In genomic region chr2:154437191-154437527, GRCm38 (mm10) we compare ENCODE assay signal across 8 mouse cellular contexts. TPM values are rescaled to one million over a fixed set of nuclear protein-coding genes. Genes with fewer than 3 reads are reported as not detected.
DNase-seq lines count a peak whose midpoint lies in the region; ATAC-seq and TF ChIP-seq lines count a peak whose summit lies in the region.

No protein-coding gene starts in this region.

- no peaks in the 10 kb centered on the region for H3K27me3 ChIP-seq in lung, embryonic 14.5 days (ENCODE audit: insufficient read depth, low read length)
- no peaks in the 10 kb centered on the region for H3K27me3 ChIP-seq in embryonic facial prominence, embryonic 14.5 days (replicated peaks; ENCODE audit: control insufficient read depth, insufficient read depth, low read length)
- no peaks in the 10 kb centered on the region for H3K27me3 ChIP-seq in intestine, embryonic 16.5 days (replicated peaks; ENCODE audit: control insufficient read depth, insufficient read depth, low read length)
- H3K27me3 ChIP-seq in neural tube, embryonic 13.5 days = no peaks in the 10 kb centered on the region

- no peaks in the 10 kb centered on the region for H3K9me3 ChIP-seq in lung, embryonic 14.5 days (ENCODE audit: low read depth, low read length)
- H3K9me3 ChIP-seq in embryonic facial prominence, embryonic 14.5 days (ENCODE audit: control insufficient read depth, low read length) = no peaks in the 10 kb centered on the region
- H3K9me3 ChIP-seq in intestine, embryonic 16.5 days (ENCODE audit: control insufficient read depth, low read length) = no peaks in the 10 kb centered on the region
- no peaks in the 10 kb centered on the region for H3K9me3 ChIP-seq in neural tube, embryonic 13.5 days

- 0 out of 2 replicates have a peak, but pooled peaks cover 3% of the 10 kb centered on the region for H3K4me1 ChIP-seq in lung, embryonic 14.5 days (ENCODE audit: insufficient read depth)
- H3K4me1 ChIP-seq in embryonic facial prominence, embryonic 14.5 days (ENCODE audit: control insufficient read depth, insufficient read depth, low read length) = peaks cover 18% of the 10 kb centered on the region
- peaks cover 12% of the 10 kb centered on the region for H3K4me1 ChIP-seq in intestine, embryonic 16.5 days (ENCODE audit: control insufficient read depth, insufficient read depth, low read length)
- H3K4me1 ChIP-seq in neural tube, embryonic 13.5 days (replicated peaks) = peaks cover 35% of the 10 kb centered on the region

- peak overlapping the region; percentile 97 for H3K9ac ChIP-seq in lung, embryonic 14.5 days
- peak overlapping the region; percentile 98 for H3K9ac ChIP-seq in embryonic facial prominence, embryonic 14.5 days (ENCODE audit: low read depth, low read length)
- H3K9ac ChIP-seq in intestine, embryonic 16.5 days (ENCODE audit: low read depth, low read length) = peak overlapping the region; percentile 100
- peak overlapping the region; percentile 96 for H3K9ac ChIP-seq in neural tube, embryonic 13.5 days

- peak overlapping the region; percentile 96 for H3K27ac ChIP-seq in lung, embryonic 14.5 days (ENCODE audit: low read depth)
- peak overlapping the region; percentile 96 for H3K27ac ChIP-seq in embryonic facial prominence, embryonic 14.5 days (replicated peaks; ENCODE audit: low read depth, low read length)
- H3K27ac ChIP-seq in intestine, embryonic 16.5 days (ENCODE audit: low read length) = peak overlapping the region; percentile 95
- H3K27ac ChIP-seq in neural tube, embryonic 13.5 days (replicated peaks) = peak overlapping the region; percentile 96

- peak overlapping the region; percentile 91 for H3K4me3 ChIP-seq in lung, embryonic 14.5 days (ENCODE audit: low read depth, low read length)
- peak overlapping the region; percentile 94 for H3K4me3 ChIP-seq in embryonic facial prominence, embryonic 14.5 days (ENCODE audit: low read depth, low read length)
- peak overlapping the region; percentile 98 for H3K4me3 ChIP-seq in intestine, embryonic 16.5 days (ENCODE audit: low read length)
- H3K4me3 ChIP-seq in neural tube, embryonic 13.5 days = peak overlapping the region; percentile 94

- no peak for ATAC-seq in lung, embryonic 14.5 days (ENCODE audit: insufficient read depth)
- ATAC-seq in embryonic facial prominence, embryonic 14.5 days (ENCODE audit: low read depth) = no peak
- ATAC-seq in intestine, embryonic 16.5 days = no peak
- ATAC-seq in neural tube, embryonic 13.5 days (ENCODE audit: low read depth) = no peak
- ATAC-seq in inflammation-experienced regulatory T-cells, adult 6 months = no peak

- WGBS in lung, embryonic 14.5 days = 11% methylated on average over 7 of the region's 7 CpGs
- 13% methylated on average over 7 of the region's 7 CpGs for WGBS in embryonic facial prominence, embryonic 14.5 days
- 9% methylated on average over 7 of the region's 7 CpGs for WGBS in intestine, embryonic 16.5 days
- 18% methylated on average over 7 of the region's 7 CpGs for WGBS in neural tube, embryonic 13.5 days

- no peak for TF ChIP-seq CTCF in lung, embryonic 14.5 days (IDR thresholded peaks at IDR 0.05; ENCODE audit: low read depth)

- intact Hi-C loops in gastrocnemius, postnatal 36 days (cut with DNase I) = loop anchor here (5.0 kb wide), 1 partner anchor 70 kb away; no protein-coding TSS in a partner anchor

- DNase-seq in lung, embryonic 14.5 days = no peak
- no peak for DNase-seq in lung, adult 18-20 months
- no peak for DNase-seq in embryonic facial prominence, embryonic 14.5 days (ENCODE audit: low spot score)
- DNase-seq in gastrocnemius, postnatal 36 days = no peak
- no peak for DNase-seq in spleen, postnatal 4 days (ENCODE audit: low spot score in 2 of 2)

- no peaks in the 10 kb centered on the region for H3K36me3 ChIP-seq in lung, embryonic 14.5 days (ENCODE audit: insufficient read depth)
- H3K36me3 ChIP-seq in embryonic facial prominence, embryonic 14.5 days (ENCODE audit: control insufficient read depth, insufficient read depth, low read length) = no peaks in the 10 kb centered on the region
- H3K36me3 ChIP-seq in intestine, embryonic 16.5 days (ENCODE audit: control insufficient read depth, insufficient read depth, low read length) = no peaks in the 10 kb centered on the region
- H3K36me3 ChIP-seq in neural tube, embryonic 13.5 days = no peaks in the 10 kb centered on the region

- peak overlapping the region; percentile 64 for H3K4me2 ChIP-seq in lung, embryonic 14.5 days
- peak overlapping the region; percentile 68 for H3K4me2 ChIP-seq in embryonic facial prominence, embryonic 14.5 days (ENCODE audit: low read depth, low read length)
- peak overlapping the region; percentile 53 for H3K4me2 ChIP-seq in intestine, embryonic 16.5 days (ENCODE audit: low read depth, low read length)
- H3K4me2 ChIP-seq in neural tube, embryonic 13.5 days = peak overlapping the region; percentile 70

RNA-seq across cellular contexts. Expression of gene Cbfa2t2, which starts 0.9 kb away (rescaled TPM):
- polyA plus RNA-seq in lung, embryonic 14.5 days (2014; fragmentation: Nextera tagmentation; extraction: Ambion mirVana) = 39.8 and 40.5 TPM in 2 replicates
- polyA plus RNA-seq in embryonic facial prominence, embryonic 14.5 days (2014; fragmentation: Nextera tagmentation; extraction: Ambion mirVana) = 31.3 and 31.5 TPM in 2 replicates
- 21.9 and 23.0 TPM in 2 replicates for polyA plus RNA-seq in intestine, embryonic 16.5 days (2015; fragmentation: Nextera tagmentation; extraction: Ambion mirVana)
- 49.4 and 50.8 TPM in 2 replicates for polyA plus RNA-seq in neural tube, embryonic 13.5 days (2015; fragmentation: Nextera tagmentation; extraction: Ambion mirVana)
- 10 to 100 TPM; 12.2 to 16.3 TPM for total RNA-seq in gastrocnemius, postnatal 36 days (2021)
- polyA plus RNA-seq in inflammation-experienced regulatory T-cells, adult 6 months (2017; shearing (Covaris generic)) = 10 to 100 TPM; 18.9 to 26.6 (median 25.6) TPM

RNA-seq across cellular contexts. Expression of gene Snta1, which starts 29.3 kb away (rescaled TPM):
- 3.8 and 3.9 TPM in 2 replicates for polyA plus RNA-seq in lung, embryonic 14.5 days (2014; fragmentation: Nextera tagmentation; extraction: Ambion mirVana)
- 8.6 and 10.4 TPM in 2 replicates for polyA plus RNA-seq in embryonic facial prominence, embryonic 14.5 days (2014; fragmentation: Nextera tagmentation; extraction: Ambion mirVana)
- 4.1 and 4.3 TPM in 2 replicates for polyA plus RNA-seq in intestine, embryonic 16.5 days (2015; fragmentation: Nextera tagmentation; extraction: Ambion mirVana)
- 6.6 and 7.7 TPM in 2 replicates for polyA plus RNA-seq in neural tube, embryonic 13.5 days (2015; fragmentation: Nextera tagmentation; extraction: Ambion mirVana)
- 100 to 1,000 TPM; 221 to 230 TPM for total RNA-seq in gastrocnemius, postnatal 36 days (2021)
- not detected for polyA plus RNA-seq in inflammation-experienced regulatory T-cells, adult 6 months (2017; shearing (Covaris generic))
